Mouse (Mus musculus): ENCODE measurements at regions not wholly inside any gene's neighbourhood (a gene's known extent, or its start where the extent isn't known, plus 50 kb on each side); places are given as distances from the start of the nearest gene placed in this dataset.
A peak's percentile ranks its signal among the peaks of the same experiment; 100 is the strongest.

- no peak for ATAC-seq (ENCODE audit: low FRiP score, low read depth)
- Histone ChIP-seq H3K27me3 (replicated peaks) (no peaks in the 10 kb centered on the region), H3K4me3 (no peak overlapping the region), H3K9me3 (no peaks in the 10 kb centered on the region), H3K9ac (no peak overlapping the region), H3K4me1 (no peaks in the 10 kb centered on the region), H3K27ac (no peak overlapping the region), H3K36me3 (no peaks in the 10 kb centered on the region), H3K4me2 (replicated peaks) (no peak overlapping the region)
- WGBS = 39% methylated on average over 3 of the region's 3 CpGs
Measured at GRCm38 (mm10) chr15:10843060-10843695, 109.0 kb upstream of the C1qtnf3 start.

GRCm38 (mm10) chr15:10846722-10847121, 105.4 kb upstream of the C1qtnf3 start:
- H3K27ac ChIP-seq = no peak overlapping the region
- no peak overlapping the region for H3K9ac ChIP-seq
- no peaks in the 10 kb centered on the region for H3K4me1 ChIP-seq
- 96% methylated on average over 4 of the region's 4 CpGs for WGBS
- no peak overlapping the region for H3K4me3 ChIP-seq
- no peaks in the 10 kb centered on the region for H3K27me3 ChIP-seq (replicated peaks)
- H3K36me3 ChIP-seq = no peaks in the 10 kb centered on the region
- no peak for ATAC-seq (ENCODE audit: low FRiP score, low read depth)
- H3K4me2 ChIP-seq (replicated peaks) = no peak overlapping the region
- H3K9me3 ChIP-seq = no peaks in the 10 kb centered on the region

GRCm38 (mm10) chr15:10864004-10864775, 87.9 kb upstream of the C1qtnf3 start:
- 92% methylated on average over 7 of the region's 7 CpGs for WGBS
- no peak for ATAC-seq (ENCODE audit: low FRiP score, low read depth)
- no peaks in the 10 kb centered on the region for H3K9me3 ChIP-seq

GRCm38 (mm10) chr15:10865109-10865508, 87.0 kb upstream of the C1qtnf3 start:
- Histone ChIP-seq H3K9ac (no peak overlapping the region), H3K9me3 (no peaks in the 10 kb centered on the region), H3K4me1 (no peaks in the 10 kb centered on the region), H3K27ac (no peak overlapping the region), H3K4me2 (replicated peaks) (no peak overlapping the region), H3K27me3 (replicated peaks) (no peaks in the 10 kb centered on the region), H3K4me3 (no peak overlapping the region), H3K36me3 (no peaks in the 10 kb centered on the region)
- no peak for ATAC-seq (ENCODE audit: low FRiP score, low read depth)
- 82% methylated on average over 5 of the region's 5 CpGs for WGBS

More at GRCm38 (mm10) chr15:10864004-10864775, 87.9 kb upstream of the C1qtnf3 start:
- Histone ChIP-seq H3K9ac (no peak overlapping the region), H3K4me1 (no peaks in the 10 kb centered on the region), H3K4me3 (no peak overlapping the region), H3K27me3 (replicated peaks) (no peaks in the 10 kb centered on the region), H3K36me3 (no peaks in the 10 kb centered on the region), H3K27ac (no peak overlapping the region), H3K4me2 (replicated peaks) (no peak overlapping the region)

GRCm38 (mm10) chr15:10866794-10867193, 85.3 kb upstream of the C1qtnf3 start:
- WGBS = 87% methylated on average over 5 of the region's 5 CpGs
- Histone ChIP-seq H3K36me3 (no peaks in the 10 kb centered on the region), H3K9me3 (no peaks in the 10 kb centered on the region), H3K9ac (no peak overlapping the region), H3K4me3 (no peak overlapping the region), H3K27ac (no peak overlapping the region), H3K27me3 (replicated peaks) (no peaks in the 10 kb centered on the region), H3K4me1 (no peaks in the 10 kb centered on the region), H3K4me2 (replicated peaks) (no peak overlapping the region)
- ATAC-seq (ENCODE audit: low FRiP score, low read depth) = no peak

GRCm38 (mm10) chr15:10868115-10868514, 84.0 kb upstream of the C1qtnf3 start:
- 88% methylated on average over 7 of the region's 7 CpGs for WGBS
- Histone ChIP-seq H3K36me3 (no peaks in the 10 kb centered on the region), H3K4me1 (no peaks in the 10 kb centered on the region), H3K27me3 (replicated peaks) (no peaks in the 10 kb centered on the region), H3K27ac (no peak overlapping the region), H3K9ac (no peak overlapping the region), H3K4me3 (no peak overlapping the region), H3K4me2 (replicated peaks) (no peak overlapping the region), H3K9me3 (no peaks in the 10 kb centered on the region)
- no peak; the same call in 1 of the 2 replicates for ATAC-seq (ENCODE audit: low FRiP score, low read depth)

- WGBS = 69% methylated on average over 14 of the region's 14 CpGs
- Histone ChIP-seq H3K9ac (no peak overlapping the region), H3K36me3 (no peaks in the 10 kb centered on the region), H3K27ac (no peak overlapping the region), H3K9me3 (no peaks in the 10 kb centered on the region), H3K27me3 (replicated peaks) (no peaks in the 10 kb centered on the region), H3K4me1 (no peaks in the 10 kb centered on the region), H3K4me2 (replicated peaks) (no peak overlapping the region), H3K4me3 (no peak overlapping the region)
- peak; percentile 30; the same call in 1 of the 2 replicates for ATAC-seq (ENCODE audit: low FRiP score, low read depth)
Measured at GRCm38 (mm10) chr15:10868716-10869585, 83.2 kb upstream of the C1qtnf3 start.

GRCm38 (mm10) chr15:10869879-10870278, 82.3 kb upstream of the C1qtnf3 start:
- ATAC-seq (ENCODE audit: low FRiP score, low read depth) = no peak
- Histone ChIP-seq H3K4me3 (no peak overlapping the region), H3K27ac (no peak overlapping the region), H3K9me3 (no peaks in the 10 kb centered on the region), H3K36me3 (no peaks in the 10 kb centered on the region), H3K4me2 (replicated peaks) (no peak overlapping the region), H3K27me3 (replicated peaks) (no peaks in the 10 kb centered on the region), H3K9ac (no peak overlapping the region), H3K4me1 (no peaks in the 10 kb centered on the region)
- 66% methylated on average over 13 of the region's 13 CpGs for WGBS

- 17% methylated on average over 13 of the region's 13 CpGs for WGBS
- Histone ChIP-seq H3K9ac (no peak overlapping the region), H3K4me2 (replicated peaks) (no peak overlapping the region), H3K4me3 (no peak overlapping the region), H3K4me1 (no peaks in the 10 kb centered on the region), H3K9me3 (no peaks in the 10 kb centered on the region), H3K27me3 (replicated peaks) (no peaks in the 10 kb centered on the region), H3K36me3 (no peaks in the 10 kb centered on the region), H3K27ac (no peak overlapping the region)
- peak; percentile 72; the same call in 1 of the 2 replicates for ATAC-seq (ENCODE audit: low FRiP score, low read depth)
Measured at GRCm38 (mm10) chr15:10872322-10872967, 79.7 kb upstream of the C1qtnf3 start.

GRCm38 (mm10) chr15:10876328-10876727, 75.8 kb upstream of the C1qtnf3 start:
- no peak overlapping the region for H3K4me2 ChIP-seq (replicated peaks)
- ATAC-seq (ENCODE audit: low FRiP score, low read depth) = no peak
- no peak overlapping the region for H3K9ac ChIP-seq
- 78% methylated on average over 5 of the region's 5 CpGs for WGBS
- H3K27me3 ChIP-seq (replicated peaks) = no peaks in the 10 kb centered on the region
- H3K27ac ChIP-seq = no peak overlapping the region
- no peaks in the 10 kb centered on the region for H3K36me3 ChIP-seq
- no peak overlapping the region for H3K4me3 ChIP-seq
- H3K4me1 ChIP-seq = no peaks in the 10 kb centered on the region
- H3K9me3 ChIP-seq = no peaks in the 10 kb centered on the region

- no peaks in the 10 kb centered on the region for H3K9me3 ChIP-seq
- 91% methylated on average over 1 of the region's 1 CpGs for WGBS
Measured at GRCm38 (mm10) chr15:10881726-10882125, 70.4 kb upstream of the C1qtnf3 start.

GRCm38 (mm10) chr15:10887990-10888389, 64.1 kb upstream of the C1qtnf3 start:
- Histone ChIP-seq H3K9ac (no peak overlapping the region), H3K4me1 (peaks cover 7% of the 10 kb centered on the region), H3K36me3 (no peaks in the 10 kb centered on the region), H3K4me2 (replicated peaks) (no peak overlapping the region), H3K4me3 (no peak overlapping the region), H3K27me3 (replicated peaks) (no peaks in the 10 kb centered on the region), H3K9me3 (no peaks in the 10 kb centered on the region), H3K27ac (no peak overlapping the region)
- WGBS = 87% methylated on average over 6 of the region's 6 CpGs
- ATAC-seq (ENCODE audit: low FRiP score, low read depth) = no peak

More at GRCm38 (mm10) chr15:10881726-10882125, 70.4 kb upstream of the C1qtnf3 start:
- Histone ChIP-seq H3K27ac (no peak overlapping the region), H3K27me3 (replicated peaks) (no peaks in the 10 kb centered on the region), H3K4me3 (no peak overlapping the region), H3K4me2 (replicated peaks) (no peak overlapping the region), H3K36me3 (no peaks in the 10 kb centered on the region), H3K4me1 (no peaks in the 10 kb centered on the region), H3K9ac (no peak overlapping the region)
- no peak for ATAC-seq (ENCODE audit: low FRiP score, low read depth)
